In genomic region chr7:139916345-139916744, GRCm38 (mm10) we compare ENCODE assay signal across 20 mouse cellular contexts. TPM values are rescaled to one million over a fixed set of nuclear protein-coding genes. Genes with fewer than 3 reads are reported as not detected.
DNase-seq lines count a peak whose midpoint lies in the region; ATAC-seq and TF ChIP-seq lines count a peak whose summit lies in the region.
"Had no signal": no experiment of that assay in that cellular context is flagged by ENCODE, and none has a peak within 500 bp of the region (broad histone marks: within the 10 kb centered on the region; RNA-seq: fewer than 3 reads in every experiment).

No protein-coding gene starts in this region.

- TF ChIP-seq CTCF in forebrain, postnatal 0 days (IDR thresholded peaks at IDR 0.05; ENCODE audit: low read depth), result peak; percentile 50
- peak; percentile 52 for TF ChIP-seq CTCF in left cerebral cortex, adult 2 months (IDR thresholded peaks at IDR 0.05)
- peak; percentile 17; the same call in 1 of the 2 replicates for TF ChIP-seq CTCF in brain, embryonic 14.5 days (IDR thresholded peaks at IDR 0.05; ENCODE audit: borderline replicate concordance, extremely low read depth, insufficient read depth, insufficient read length)

- intact Hi-C loops in left cerebral cortex, adult 2 months (cut with DNase I), result no loop called here
- intact Hi-C loops in left cerebral cortex, postnatal 10 days (cut with DNase I), result no loop called here

- H3K27me3 ChIP-seq in forebrain, postnatal 0 days (ENCODE audit: insufficient read depth, low read length), result peaks cover 19% of the 10 kb centered on the region
- H3K27me3 ChIP-seq in forebrain, embryonic 15.5 days, result peaks cover 23% of the 10 kb centered on the region
- H3K27me3 ChIP-seq: Patski had no signal

- no peaks in the 10 kb centered on the region for H3K9me3 ChIP-seq in forebrain, postnatal 0 days (ENCODE audit: low read length)
- no peaks in the 10 kb centered on the region for H3K9me3 ChIP-seq in forebrain, embryonic 15.5 days
- H3K9me3 ChIP-seq: embryonic facial prominence, embryonic 13.5 days; forebrain, embryonic 12.5 days; heart, embryonic 15.5 days; kidney, embryonic 15.5 days had no signal

- H3K36me3 ChIP-seq in forebrain, postnatal 0 days (ENCODE audit: insufficient read depth), result 0 out of 2 replicates have a peak, but pooled peaks cover 4% of the 10 kb centered on the region
- no peaks in the 10 kb centered on the region for H3K36me3 ChIP-seq in forebrain, embryonic 15.5 days
- H3K36me3 ChIP-seq: embryonic facial prominence, embryonic 13.5 days; forebrain, embryonic 12.5 days; heart, embryonic 15.5 days; kidney, embryonic 15.5 days had no signal

- no peak overlapping the region for H3K27ac ChIP-seq in forebrain, postnatal 0 days (ENCODE audit: low read depth, low read length)
- H3K27ac ChIP-seq in forebrain, embryonic 15.5 days (replicated peaks), result no peak overlapping the region
- H3K27ac ChIP-seq in left cerebral cortex, adult 2 months, result no peak overlapping the region
- H3K27ac ChIP-seq: embryonic facial prominence, embryonic 13.5 days; forebrain, embryonic 12.5 days; heart, embryonic 15.5 days; kidney, embryonic 15.5 days had no signal

- 0% methylated on average over 1 of the region's 1 CpGs for WGBS in forebrain, postnatal 0 days
- WGBS in forebrain, embryonic 15.5 days, result 0% methylated on average over 1 of the region's 1 CpGs

- TF ChIP-seq POLR2A in brain, embryonic 14.5 days (IDR thresholded peaks at IDR 0.05; ENCODE audit: borderline replicate concordance, extremely low read depth, insufficient read depth, insufficient read length, poor library complexity, severe bottlenecking), result no peak

- H3K4me1 ChIP-seq in forebrain, postnatal 0 days (ENCODE audit: insufficient read depth), result 0 out of 2 replicates have a peak, but pooled peaks cover 6% of the 10 kb centered on the region
- peaks cover 9% of the 10 kb centered on the region for H3K4me1 ChIP-seq in forebrain, embryonic 15.5 days

- ATAC-seq in forebrain, postnatal 0 days, result no peak
- no peak for ATAC-seq in forebrain, embryonic 15.5 days (replicated peaks)
- ATAC-seq in megakaryocyte, adult 5-6 weeks (ENCODE audit: poor library complexity, severe bottlenecking), result no peak
- ATAC-seq: Patski had no signal

- H3K4me3 ChIP-seq in forebrain, postnatal 0 days (ENCODE audit: low read depth, low read length), result no peak overlapping the region
- no peak overlapping the region for H3K4me3 ChIP-seq in forebrain, embryonic 15.5 days
- no peak overlapping the region for H3K4me3 ChIP-seq in left cerebral cortex, adult 2 months
- H3K4me3 ChIP-seq: embryonic facial prominence, embryonic 13.5 days; forebrain, embryonic 12.5 days; heart, embryonic 15.5 days; kidney, embryonic 15.5 days had no signal

- H3K4me2 ChIP-seq in forebrain, postnatal 0 days (ENCODE audit: low read depth), result no peak overlapping the region
- no peak overlapping the region for H3K4me2 ChIP-seq in forebrain, embryonic 15.5 days (replicated peaks)
- H3K4me2 ChIP-seq: heart, embryonic 15.5 days had no signal

- no peak overlapping the region for H3K9ac ChIP-seq in forebrain, postnatal 0 days
- no peak overlapping the region for H3K9ac ChIP-seq in forebrain, embryonic 15.5 days (replicated peaks)
- H3K9ac ChIP-seq: forebrain, embryonic 12.5 days; heart, embryonic 15.5 days; kidney, embryonic 15.5 days had no signal

- no peak for DNase-seq in forebrain, postnatal 0 days
- DNase-seq in left cerebral cortex, adult 2 months (ENCODE audit: extremely low spot score in 1 of 2, low spot score in 2 of 2), result no peak
- no peak for DNase-seq in left cerebral cortex, postnatal 10 days (ENCODE audit: extremely low spot score in 1 of 2, low spot score in 2 of 2)
- peak; percentile 57 for DNase-seq in 416B (ENCODE audit: low read depth)
- peak; percentile 51 for DNase-seq in brain, embryonic 14.5 days (ENCODE audit: low read depth)
- no peak for DNase-seq in right cerebral cortex, adult 2 months (ENCODE audit: low spot score in 2 of 2)
- DNase-seq: cerebellum, adult 9-11 months; gastrocnemius, postnatal 25 days; lung, postnatal 4 days had no signal

RNA-seq across cellular contexts. Expression of gene Kndc1, which starts 21.8 kb away (rescaled TPM):
- 28.9 and 48.4 TPM in 2 replicates for total RNA-seq in forebrain, postnatal 0 days (2014; rRNA removed)
- polyA plus RNA-seq in forebrain, postnatal 0 days (2015; fragmentation: Nextera tagmentation; extraction: Ambion mirVana), result 7.1 and 10.0 TPM in 2 replicates
- 4.9 and 5.1 TPM in 2 replicates for polyA plus RNA-seq in forebrain, embryonic 15.5 days (2015; fragmentation: Nextera tagmentation; extraction: Ambion mirVana)
- 10 to 100 TPM; 77.7 to 80.4 TPM for total RNA-seq in left cerebral cortex, adult 2 months (2021)
- total RNA-seq in left cerebral cortex, postnatal 10 days (2021), result 10 to 100 TPM; 37.6 to 42.2 TPM
- 17.0 and 33.3 TPM in 2 replicates for polyA plus RNA-seq in brain, embryonic 14.5 days (2012; rRNA removed)
- not detected in 2 replicates for total RNA-seq in megakaryocyte, adult 5-6 weeks (2015)
- total RNA-seq in megakaryocyte, adult 5-6 weeks (2017), result 0.04 TPM in 1 of 2 replicates, not detected in the other
- total RNA-seq: gastrocnemius, postnatal 25 days had no signal
- polyA plus RNA-seq: liver, adult 2 months had no signal

RNA-seq across cellular contexts. Expression of gene Utf1, which starts 27.2 kb away (rescaled TPM):
- not detected in 2 replicates for total RNA-seq in forebrain, postnatal 0 days (2014; rRNA removed)
- polyA plus RNA-seq in forebrain, postnatal 0 days (2015; fragmentation: Nextera tagmentation; extraction: Ambion mirVana), result not detected in 2 replicates
- not detected in 2 replicates for polyA plus RNA-seq in forebrain, embryonic 15.5 days (2015; fragmentation: Nextera tagmentation; extraction: Ambion mirVana)
- not detected for total RNA-seq in left cerebral cortex, adult 2 months (2021)
- not detected for total RNA-seq in left cerebral cortex, postnatal 10 days (2021)
- not detected in 2 replicates for polyA plus RNA-seq in brain, embryonic 14.5 days (2012; rRNA removed)
- total RNA-seq in megakaryocyte, adult 5-6 weeks (2015), result not detected in 2 replicates
- not detected in 2 replicates for total RNA-seq in megakaryocyte, adult 5-6 weeks (2017)
- total RNA-seq: adrenal gland, adult 18-20 months; gastrocnemius, postnatal 25 days; left cerebral cortex, postnatal 25 days; liver, adult 2 months had no signal
- polyA plus RNA-seq: forebrain, embryonic 12.5 days; heart, embryonic 15.5 days; kidney, embryonic 15.5 days; liver, adult 2 months; neural tube, embryonic 14.5 days; Patski had no signal

Comparison
In these comparisons a context has a peak if more than half of its experiments do, and no peak if none do; other contexts are left out.
1. DNase-seq: peak in 416B (single experiment) and brain, embryonic 14.5 days (single experiment); none in forebrain, postnatal 0 days (single experiment), left cerebral cortex, adult 2 months (0 of 2), left cerebral cortex, postnatal 10 days (0 of 2) and right cerebral cortex, adult 2 months (0 of 2).
2. RNA of gene Kndc1, which starts 21.8 kb away (total RNA-seq): 77.7 to 80.4 TPM in left cerebral cortex, adult 2 months, 28.9 to 48.4 TPM in forebrain, postnatal 0 days and 37.6 to 42.2 TPM in left cerebral cortex, postnatal 10 days; 0.04 TPM in megakaryocyte, adult 5-6 weeks; every median in the first group is over 10 times any median in the second.
3. Peak in every context shown above with its lines, with median percentiles within 50 percentile points of each other: CTCF ChIP-seq.